Mouse (Mus musculus) spleen, adult 2 months (tissue): Measurements from ENCODE around the gene Klf7.

ENCODE experiments used
- CTCF ChIP-seq: fragments of 200-500 bp; IDR thresholded peaks from 2 replicates; pipeline ENCODE4 v1.5.1; 2011; ENCODE audit warnings: mild to moderate bottlenecking, inconsistent platforms; ENCODE audit not compliant: insufficient read depth, insufficient read length, insufficient replicate concordance; ENCODE audit errors: extremely low read depth
- POLR2A ChIP-seq: fragments of 200-500 bp; IDR thresholded peaks from 2 replicates; pipeline ENCODE4 v1.6.1; 2011; ENCODE audit warnings: low read depth, low read length, inconsistent platforms

DNA sequence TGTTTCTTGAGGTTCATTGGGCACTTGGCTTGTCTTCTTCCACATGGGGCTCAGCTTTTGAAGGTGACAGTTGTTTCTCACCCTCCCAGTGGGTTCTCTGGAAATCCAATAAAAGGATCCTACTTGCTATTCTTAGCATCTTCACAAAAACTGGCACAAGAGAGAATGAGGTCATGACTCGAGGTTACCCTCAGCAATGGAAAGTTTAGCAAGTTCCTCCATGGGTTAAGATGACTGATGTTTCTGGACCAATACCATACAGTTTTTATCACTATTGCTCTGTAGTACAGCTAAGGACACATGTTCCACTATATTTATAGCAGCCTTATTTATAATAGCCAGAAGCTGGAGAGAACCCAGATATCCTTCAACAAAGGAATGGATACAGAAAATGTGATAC is 12.4 kb upstream of the Klf7 start:
- no peak for TF ChIP-seq CTCF
- TF ChIP-seq POLR2A, result no peak
